Mouse (Mus musculus) frontal cortex, postnatal 10 days (tissue): ENCODE data around the gene Foxb2.
"Not testable (repeated sequence)": the region's sequence is repeated elsewhere in the genome, so short reads cannot be mapped to it uniquely, and the experiment has no call there.

ENCODE experiments used
- DNase-seq, 2 experiments: peaks; one replicate each; pipeline ENCODE4 v3.0.0; 2022; ENCODE audit warnings: low spot score in 2 of 2, mixed read lengths in 1 of 2

The Foxb2 gene

DNA sequence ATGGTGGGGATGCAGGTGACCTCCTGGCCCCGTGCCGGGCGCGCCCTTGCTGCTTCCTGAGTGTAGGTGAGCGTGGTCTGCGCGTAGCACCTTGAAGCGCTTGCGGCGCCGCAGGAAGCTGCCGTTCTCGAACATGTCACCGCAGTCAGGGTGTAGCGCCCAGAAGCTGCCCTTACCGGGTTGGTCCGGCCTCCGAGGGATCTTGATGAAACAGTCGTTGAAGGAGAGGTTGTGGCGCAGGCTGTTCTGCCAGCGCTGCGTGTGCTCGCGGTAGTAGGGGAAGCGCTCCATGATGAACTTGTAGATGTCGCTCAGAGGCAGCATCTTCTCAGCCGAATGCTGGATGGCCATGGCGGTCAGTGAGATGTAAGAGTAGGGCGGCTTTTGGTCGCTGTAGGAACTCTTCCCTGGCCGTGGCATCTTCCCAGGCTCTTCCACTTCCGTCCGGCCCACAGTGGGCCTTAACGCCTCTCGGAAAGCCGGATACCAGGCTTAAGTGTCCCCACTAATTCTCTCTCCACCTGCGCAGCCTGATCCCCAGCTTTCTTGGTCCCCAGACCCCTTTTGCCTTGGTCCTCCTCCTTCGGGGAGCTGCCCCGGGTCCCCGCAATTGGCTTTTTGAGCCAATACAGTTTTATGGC is at the start of gene Foxb2:
Foxb2 (minus strand) TSS at position 585 of the 641 bp plus-strand sequence.
- DNase-seq, result no peak

DNA sequence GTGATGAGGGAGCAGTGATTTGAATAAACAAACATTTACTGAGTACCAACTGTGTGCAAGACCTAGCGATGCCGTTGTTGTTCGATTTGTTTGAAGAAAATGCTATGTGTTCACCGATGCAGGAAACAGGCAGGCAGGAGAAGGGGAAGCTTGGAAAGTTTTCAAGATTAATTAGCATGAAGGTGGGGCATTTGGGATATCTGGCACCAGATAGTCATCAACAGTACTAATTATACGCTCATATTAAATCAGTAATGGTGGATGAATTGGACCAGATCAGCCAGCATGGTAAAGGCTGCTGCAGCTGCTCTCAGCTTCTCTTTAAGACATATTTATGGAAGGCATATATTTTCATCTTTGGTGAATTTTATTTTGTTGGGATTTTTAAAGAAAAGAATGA is 37.9 kb upstream of the Foxb2 start:
- DNase-seq, result no peak

- peak in 1 of 2 experiments; percentile 11 for DNase-seq
These were observed 29.5 kb upstream of the Foxb2 start for GRCm38 (mm10) chr19:16903106-16903505.

GRCm38 (mm10) chr19:16899716-16900115 is 26.1 kb upstream of the Foxb2 start:
- DNase-seq, result no peak

- DNase-seq, result no peak
These were observed 25.0 kb upstream of the Foxb2 start for GRCm38 (mm10) chr19:16898576-16898975.

- no peak for DNase-seq
These were observed 2.8 kb upstream of the Foxb2 start for GRCm38 (mm10) chr19:16876458-16876770.

DNA sequence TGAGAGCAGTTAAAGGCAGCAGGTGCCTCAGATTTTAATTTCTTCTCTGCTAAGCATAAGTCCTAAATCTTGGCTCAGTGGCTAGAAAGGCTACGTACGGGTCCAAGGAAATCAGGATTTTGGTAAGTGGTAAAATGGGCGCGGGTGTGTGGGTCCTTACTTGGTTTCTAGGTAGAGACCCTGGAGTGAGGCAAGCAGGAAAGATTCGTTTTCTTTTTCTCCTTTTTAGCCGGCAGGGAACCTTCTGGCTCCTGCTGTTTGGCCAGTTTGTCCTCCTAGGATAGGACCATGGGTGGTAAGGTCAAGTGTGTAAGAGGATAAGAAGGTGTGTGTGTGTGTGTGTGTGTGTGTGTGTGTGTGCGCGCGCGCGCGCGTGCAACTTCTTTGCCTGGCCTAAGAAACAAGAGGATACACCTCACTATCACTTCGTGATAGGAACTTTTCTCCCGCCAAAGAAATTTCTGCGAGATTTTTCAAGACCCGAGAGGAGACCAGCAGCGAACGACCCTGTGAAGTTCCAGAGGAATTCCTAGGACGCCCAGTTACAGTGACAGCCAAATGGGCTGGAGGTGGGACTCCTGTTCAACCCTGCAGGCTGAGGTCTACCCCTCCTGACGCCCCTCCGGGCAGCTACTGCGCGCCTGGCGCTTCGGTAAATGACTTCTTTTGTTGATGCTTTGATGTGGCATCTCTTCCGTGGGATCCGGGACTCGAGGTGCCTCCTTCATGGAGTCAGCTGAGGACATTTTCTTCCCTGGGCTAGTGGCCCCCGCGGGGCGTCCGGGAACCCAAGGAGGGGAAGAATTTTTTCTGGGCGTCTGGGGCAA is 2.2 kb upstream of the Foxb2 start:
- DNase-seq, result no peak

- DNase-seq, result no peak
These were observed 1.5 kb upstream of the Foxb2 start for GRCm38 (mm10) chr19:16874991-16875540.

GRCm38 (mm10) chr19:16873942-16874861 is 597 bp upstream of the Foxb2 start:
- no peak for DNase-seq

DNA sequence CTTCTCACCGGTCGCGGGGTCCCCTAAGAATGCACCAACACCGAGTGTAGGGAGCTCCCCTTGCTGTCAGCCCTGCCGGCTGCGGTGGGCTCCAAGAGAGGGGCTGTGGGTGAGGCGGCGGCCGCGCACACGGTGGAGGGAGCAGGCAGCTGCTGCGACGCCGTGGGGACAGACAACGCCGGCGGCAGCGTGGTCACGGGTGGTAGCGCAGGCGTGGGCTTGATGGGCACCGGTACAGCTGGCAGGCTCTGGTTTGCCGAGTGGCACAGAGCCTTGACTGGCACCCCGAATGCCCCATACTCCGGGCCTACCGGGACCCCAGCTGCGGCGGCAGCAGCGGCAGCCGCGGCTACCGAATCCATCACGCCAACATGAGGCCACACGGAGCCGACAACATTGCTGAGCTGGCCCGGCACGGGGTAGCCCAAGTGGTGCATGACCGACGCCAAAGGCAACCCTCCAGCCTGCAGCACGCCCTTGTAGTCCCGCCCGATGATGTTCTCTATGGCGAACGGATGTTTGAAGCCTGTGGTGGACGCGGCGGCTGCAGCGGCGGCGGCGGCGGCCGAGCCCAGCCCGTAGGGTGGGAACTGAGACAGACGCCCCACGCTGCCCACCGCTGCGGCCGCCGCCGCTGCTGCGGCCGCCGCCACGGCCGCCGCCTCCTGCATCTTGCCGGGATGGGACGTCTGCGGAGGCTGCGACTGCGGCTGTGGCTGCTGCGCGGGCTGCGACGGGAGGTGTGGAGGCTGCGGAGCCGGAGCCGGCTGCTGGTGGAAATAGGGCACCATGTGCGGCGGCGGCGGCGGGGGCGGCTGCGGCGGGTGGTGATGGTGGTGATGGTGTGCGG is 1.0 kb downstream of the Foxb2 start:
- no peak for DNase-seq

DNA sequence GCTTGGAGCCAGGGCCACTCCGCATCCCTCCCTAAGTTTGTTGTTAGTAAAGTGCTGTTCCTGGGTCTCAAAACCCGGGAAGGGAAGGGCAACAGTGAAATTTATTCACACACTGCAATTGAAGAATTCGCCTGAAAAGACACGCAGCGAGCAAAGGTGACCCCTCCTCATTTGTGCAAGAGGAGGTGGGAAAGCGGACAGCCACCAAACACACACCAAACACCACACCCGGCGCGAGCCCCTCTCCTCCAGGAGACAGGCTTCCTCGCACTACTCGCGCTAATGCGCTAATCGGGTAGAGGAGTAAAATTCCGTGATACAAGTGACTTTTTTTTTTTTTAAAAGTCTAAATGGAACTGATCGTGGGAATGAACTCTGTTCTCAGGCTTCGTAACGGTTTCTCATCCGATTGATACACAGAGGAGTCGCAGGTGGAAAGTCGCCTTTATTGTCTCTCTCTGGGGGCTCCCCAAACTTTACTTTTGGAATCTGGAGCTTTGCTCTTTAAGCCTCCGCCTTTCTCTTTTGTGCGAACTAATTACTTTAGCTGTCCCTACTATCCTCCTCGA is 2.3 kb downstream of the Foxb2 start:
- no peak for DNase-seq

GRCm38 (mm10) chr19:16870501-16871191 is 3.0 kb downstream of the Foxb2 start:
- no peak for DNase-seq

- no peak for DNase-seq
These were observed 5.1 kb downstream of the Foxb2 start for GRCm38 (mm10) chr19:16868534-16868933.

- DNase-seq, result no peak
These were observed 15.0 kb downstream of the Foxb2 start for GRCm38 (mm10) chr19:16858646-16859045.

DNA sequence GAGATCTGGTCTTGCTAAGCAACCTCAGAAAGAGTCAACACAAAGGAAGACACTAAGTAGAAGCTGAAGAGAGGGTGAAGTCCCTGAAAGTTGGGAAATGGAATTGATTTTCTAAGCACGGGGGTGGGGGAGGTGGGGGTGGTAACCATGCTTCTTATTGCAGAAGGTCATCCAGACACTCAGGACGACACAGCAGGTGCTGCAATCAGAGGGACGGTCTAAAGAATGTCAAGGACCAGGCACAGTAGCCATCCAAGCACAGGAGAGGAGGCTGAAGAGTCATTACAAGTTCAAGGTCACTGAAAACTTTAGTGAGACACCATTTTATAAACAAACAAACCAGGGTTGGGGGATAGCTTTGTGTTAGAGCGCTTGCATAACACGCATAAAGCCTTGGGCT is 16.9 kb downstream of the Foxb2 start:
- DNase-seq, result no peak

GRCm38 (mm10) chr19:16844091-16844490 is 29.5 kb downstream of the Foxb2 start:
- DNase-seq, result not testable (repeated sequence)

DNA sequence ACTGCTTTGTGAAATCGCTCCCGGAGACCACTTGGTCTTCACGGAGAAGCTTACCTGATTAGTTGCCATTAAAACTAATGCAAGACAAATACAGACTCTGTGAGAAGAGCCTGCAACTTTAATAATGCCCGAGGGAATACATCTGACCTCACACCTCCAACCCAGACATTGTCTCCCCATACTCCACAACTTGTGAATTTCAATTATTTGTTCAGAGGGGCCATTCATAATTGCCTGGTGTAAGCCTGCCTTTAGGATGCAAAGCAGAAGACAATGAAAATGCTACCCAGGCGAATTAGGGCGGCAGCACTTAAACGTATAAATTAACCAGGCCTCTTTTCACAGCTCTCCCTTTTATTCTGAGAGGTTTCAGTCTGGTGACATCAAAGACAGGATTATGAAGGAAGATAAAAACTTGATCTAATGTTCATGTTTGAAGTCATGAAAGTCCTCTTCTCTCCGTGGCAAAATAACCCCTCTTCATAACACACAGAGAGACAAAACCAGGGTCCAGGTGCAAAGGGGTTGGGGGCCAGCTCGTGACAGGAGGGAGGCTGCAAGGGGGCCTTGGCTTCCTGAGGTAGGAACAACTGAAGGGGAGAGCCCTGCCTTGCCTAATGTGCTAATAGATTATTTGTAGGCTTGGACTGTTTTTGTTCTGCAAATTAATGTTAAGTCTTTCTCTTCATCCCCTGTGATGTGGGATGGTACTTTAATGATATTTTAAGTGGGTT is 31.9 kb downstream of the Foxb2 start:
- no peak for DNase-seq

GRCm38 (mm10) chr19:16841001-16841400 is 32.6 kb downstream of the Foxb2 start:
- no peak for DNase-seq

DNA sequence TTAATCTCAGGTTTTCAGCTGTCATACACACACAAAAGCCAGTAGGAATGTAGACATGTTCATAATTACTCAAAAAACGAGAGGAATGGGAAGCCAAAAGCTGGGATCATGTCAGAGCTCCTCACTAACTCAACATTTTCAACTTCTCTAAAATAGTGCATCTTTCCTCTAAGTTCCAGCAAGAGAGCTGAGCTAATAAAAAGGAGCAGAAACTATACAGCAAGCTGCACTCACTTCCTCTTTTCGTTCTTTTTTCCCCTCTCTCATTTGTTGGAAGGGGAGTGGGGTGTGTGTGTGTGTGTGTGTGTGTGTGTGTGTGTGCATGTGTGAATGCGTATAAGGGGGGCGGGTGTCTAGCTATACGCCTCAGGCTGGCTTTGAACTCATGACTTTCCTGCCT is 45.9 kb downstream of the Foxb2 start:
- no peak for DNase-seq
